Mouse (Mus musculus) bone marrow macrophage, adult 2 months (primary cell): ENCODE measurements at regions not wholly inside any gene's neighbourhood (a gene's known extent, or its start where the extent isn't known, plus 50 kb on each side); places are given as distances from the start of the nearest gene placed in this dataset.

Experiments
- H3K27ac ChIP-seq: 2 replicates; pipeline ENCODE4 v1.5.1; 2012; ENCODE audit warnings: low read depth, low read length; ENCODE audit not compliant: insufficient read depth
- H3K4me1 ChIP-seq: 2 replicates; pipeline ENCODE4 v1.6.1; 2012; ENCODE audit warnings: low read length; ENCODE audit not compliant: control insufficient read depth, insufficient read depth
- H3K4me3 ChIP-seq: 2 replicates; pipeline ENCODE4 v1.5.1; 2012; ENCODE audit warnings: mild to moderate bottlenecking, low read length, moderate library complexity; ENCODE audit not compliant: insufficient read depth
- CTCF ChIP-seq: IDR thresholded peaks from 2 replicates; pipeline ENCODE4 v1.5.1; 2012; ENCODE audit warnings: low read depth, mild to moderate bottlenecking, low read length, moderate library complexity
- POLR2A ChIP-seq: IDR thresholded peaks from 2 replicates; pipeline ENCODE4 v1.6.1; 2012; ENCODE audit warnings: mild to moderate bottlenecking, low read depth, low read length, borderline replicate concordance

DNA sequence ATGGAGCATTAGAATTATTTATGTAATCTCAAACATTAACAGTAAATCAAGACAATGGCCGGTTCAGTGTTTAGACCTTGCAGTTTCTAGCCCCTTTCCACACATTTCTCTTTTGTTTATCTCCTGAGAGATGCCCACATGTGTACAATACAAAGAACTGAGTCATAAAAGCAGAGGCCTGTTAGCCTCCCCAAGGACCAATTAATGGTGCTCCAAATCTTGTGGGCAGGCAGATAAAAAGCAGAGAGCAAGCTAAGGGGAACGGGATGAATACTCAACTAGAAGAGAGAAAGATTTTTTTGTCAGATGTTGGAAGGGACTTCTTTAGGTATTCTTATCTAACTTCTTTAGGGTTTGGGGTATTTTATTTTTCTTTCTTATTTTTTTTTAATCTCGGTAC, 287.3 kb downstream of the Rergl start:
- H3K4me1 ChIP-seq: no peaks in the 10 kb centered on the region
- H3K27ac ChIP-seq: no peak overlapping the region
- H3K4me3 ChIP-seq: no peak overlapping the region
- TF ChIP-seq CTCF: no peak

DNA sequence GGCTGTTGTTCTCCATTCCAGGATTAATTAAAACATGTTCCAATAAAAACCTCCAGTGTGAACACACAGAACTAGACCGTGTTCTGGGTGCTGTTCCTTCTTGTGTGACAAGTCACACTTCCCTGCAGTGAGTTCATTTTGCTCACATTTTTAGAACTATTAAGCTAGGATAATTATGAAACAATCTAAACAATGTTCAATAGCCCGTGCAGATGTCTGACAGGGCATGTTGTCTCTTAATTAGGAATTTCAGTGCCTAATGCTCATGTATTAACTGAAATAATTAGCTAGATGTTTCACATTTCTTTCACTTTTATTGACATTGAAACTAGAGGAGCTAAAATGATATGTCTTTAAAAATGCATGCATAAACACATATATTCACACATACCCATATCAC, 291.5 kb downstream of the Rergl start:
- no peak for TF ChIP-seq POLR2A
- TF ChIP-seq CTCF: no peak
- Histone ChIP-seq H3K4me1 (no peaks in the 10 kb centered on the region), H3K4me3 (no peak overlapping the region), H3K27ac (no peak overlapping the region)

DNA sequence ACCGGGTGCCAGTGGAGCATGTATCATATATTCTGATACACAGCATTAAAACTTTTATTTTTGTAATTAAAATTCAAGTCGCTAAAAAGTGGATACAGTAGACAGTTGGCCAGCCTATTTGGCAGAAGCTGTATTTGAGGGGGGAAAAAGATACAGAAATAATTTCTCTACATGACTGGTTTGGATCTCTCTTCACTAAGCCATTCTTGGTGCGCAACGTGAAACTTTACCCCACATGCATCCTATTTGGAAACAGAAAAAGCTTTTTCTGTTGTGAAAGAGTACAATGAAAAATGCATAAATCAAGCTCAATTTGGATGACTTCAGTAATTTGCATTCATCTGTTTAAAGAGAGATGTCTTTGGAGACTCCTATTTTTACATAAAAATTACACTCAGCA, 303.2 kb downstream of the Rergl start:
- Histone ChIP-seq H3K4me1 (no peaks in the 10 kb centered on the region), H3K4me3 (no peak overlapping the region), H3K27ac (no peak overlapping the region)
- TF ChIP-seq CTCF (no peak), POLR2A (no peak)

GRCm38 (mm10) chr6:139186431-139186830, 315.3 kb downstream of the Rergl start:
- H3K27ac ChIP-seq: no peak overlapping the region
- no peak overlapping the region for H3K4me3 ChIP-seq
- H3K4me1 ChIP-seq: no peaks in the 10 kb centered on the region
- TF ChIP-seq CTCF (no peak), POLR2A (no peak)

- TF ChIP-seq POLR2A: no peak
- no peak for TF ChIP-seq CTCF
- H3K4me3 ChIP-seq: no peak overlapping the region
- no peak overlapping the region for H3K27ac ChIP-seq
- no peaks in the 10 kb centered on the region for H3K4me1 ChIP-seq
These were observed 341.4 kb downstream of the Rergl start for GRCm38 (mm10) chr6:139160352-139160751.

DNA sequence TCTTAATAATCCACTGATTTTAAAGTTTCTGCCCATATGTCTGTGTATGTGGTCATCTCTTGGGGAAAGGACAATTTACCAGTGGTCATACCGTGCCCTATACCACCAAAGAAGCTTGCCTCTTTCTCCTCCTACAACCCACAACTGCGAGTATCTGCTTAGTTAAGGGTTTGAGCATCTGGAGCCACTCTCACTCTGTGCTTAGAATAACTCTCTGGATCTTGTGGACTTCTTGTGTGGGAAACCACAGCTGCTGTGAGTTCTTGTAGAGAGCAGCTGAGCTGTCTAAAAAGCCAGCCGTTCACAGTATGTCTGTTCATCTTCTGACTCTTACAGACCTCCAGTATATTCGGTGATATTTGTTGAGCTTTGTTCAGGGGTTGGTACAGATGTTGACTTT, 342.0 kb downstream of the Rergl start:
- no peak for TF ChIP-seq CTCF
- no peak for TF ChIP-seq POLR2A
- Histone ChIP-seq H3K4me3 (no peak overlapping the region), H3K27ac (no peak overlapping the region), H3K4me1 (no peaks in the 10 kb centered on the region)

- TF ChIP-seq POLR2A (no peak), CTCF (no peak)
- Histone ChIP-seq H3K4me3 (no peak overlapping the region), H3K4me1 (no peaks in the 10 kb centered on the region), H3K27ac (no peak overlapping the region)
These were observed 347.0 kb downstream of the Rergl start for GRCm38 (mm10) chr6:139154802-139155201.

GRCm38 (mm10) chr6:139135693-139136092, 366.1 kb downstream of the Rergl start:
- no peaks in the 10 kb centered on the region for H3K4me1 ChIP-seq
- TF ChIP-seq POLR2A (no peak), CTCF (no peak)
- H3K4me3 ChIP-seq: no peak overlapping the region
- H3K27ac ChIP-seq: no peak overlapping the region

GRCm38 (mm10) chr6:139132083-139132679, 369.6 kb downstream of the Rergl start:
- no peak for TF ChIP-seq CTCF
- TF ChIP-seq POLR2A: no peak

DNA sequence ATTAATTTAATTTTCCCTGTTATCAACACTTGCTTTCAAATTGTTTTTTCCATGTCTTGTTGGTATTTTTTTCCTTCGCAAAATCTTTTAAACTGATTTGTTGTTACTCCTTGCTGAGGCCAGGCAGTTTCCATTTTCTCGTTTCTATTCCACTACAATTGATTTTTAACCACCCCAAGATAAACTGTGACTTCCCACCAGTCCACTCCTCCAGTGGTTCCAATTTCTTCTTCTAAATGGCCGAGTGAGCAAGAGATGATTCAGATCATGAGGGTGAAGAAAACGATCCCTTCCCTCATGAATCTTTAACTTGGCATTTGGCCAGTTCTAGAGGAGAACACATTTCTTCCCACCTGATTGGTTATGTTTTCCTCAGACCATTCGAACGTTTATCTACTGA, 393.5 kb downstream of the Rergl start:
- no peaks in the 10 kb centered on the region for H3K4me1 ChIP-seq
- no peak for TF ChIP-seq POLR2A
- H3K27ac ChIP-seq: no peak overlapping the region

More at GRCm38 (mm10) chr6:139132083-139132679, 369.6 kb downstream of the Rergl start:
- Histone ChIP-seq H3K27ac (no peak overlapping the region), H3K4me3 (no peak overlapping the region), H3K4me1 (no peaks in the 10 kb centered on the region)

DNA sequence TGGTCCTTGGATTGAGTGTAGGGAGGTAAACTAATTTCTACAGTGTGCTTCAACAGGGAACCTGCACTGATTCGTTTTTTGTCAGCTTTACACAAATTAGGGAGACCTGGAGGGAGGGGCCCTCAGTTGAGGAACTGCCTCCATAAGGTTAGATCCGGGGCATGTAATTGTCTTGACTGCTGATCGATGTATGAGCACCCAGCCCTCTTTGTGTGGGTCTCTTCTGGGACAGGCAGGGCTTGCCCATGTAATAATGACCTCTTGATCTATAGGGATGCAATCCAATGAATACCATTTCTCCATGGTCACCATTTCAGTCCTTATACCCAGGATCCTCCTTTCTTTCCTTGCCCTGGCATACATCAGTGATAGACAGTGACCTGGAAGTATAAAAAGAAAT, 398.4 kb downstream of the Rergl start:
- Histone ChIP-seq H3K4me3 (no peak overlapping the region), H3K4me1 (no peaks in the 10 kb centered on the region), H3K27ac (no peak overlapping the region)
- no peak for TF ChIP-seq CTCF
- TF ChIP-seq POLR2A: no peak

More for the DNA sequence above, 393.5 kb downstream of the Rergl start:
- H3K4me3 ChIP-seq: no peak overlapping the region
